Mouse (Mus musculus) heart, embryonic 16.5 days (tissue): ENCODE measurements around the gene Akr1b3. TPM values are rescaled to one million over a fixed set of nuclear protein-coding genes. Genes with fewer than 3 reads are reported as not detected.
A peak's percentile ranks its signal among the peaks of the same experiment; 100 is the strongest.
"Not testable (repeated sequence)": the region's sequence is repeated elsewhere in the genome, so short reads cannot be mapped to it uniquely, and the experiment has no call there.

Experiments used
- ATAC-seq: fragments of 200-750 bp; cut with Nextera tagmentation; replicated peaks from 2 replicates; pipeline ENCODE4 v1.8.0; 2017; ENCODE audit warnings: moderate number of reproducible peaks; ENCODE audit not compliant: insufficient read depth, low FRiP score; ENCODE audit errors: extremely low read depth
- H3K27ac ChIP-seq: fragments of 300-500 bp; sonication (generic); 2 replicates; pipeline ENCODE4 v1.5.1; 2014; ENCODE audit warnings: mild to moderate bottlenecking, low read length, control low read depth, moderate library complexity
- H3K27me3 ChIP-seq: fragments of 300-500 bp; sonication (generic); 2 replicates; pipeline ENCODE4 v1.6.1; 2014; ENCODE audit warnings: low read length, mixed read lengths; ENCODE audit not compliant: control insufficient read depth, insufficient read depth
- H3K36me3 ChIP-seq: fragments of 300-500 bp; sonication (generic); 2 replicates; pipeline ENCODE4 v1.6.1; 2014; ENCODE audit not compliant: control insufficient read depth, insufficient read depth
- H3K4me1 ChIP-seq: fragments of 300-500 bp; sonication (generic); 2 replicates; pipeline ENCODE4 v1.6.1; 2014; ENCODE audit warnings: low read length, mixed read lengths; ENCODE audit not compliant: control insufficient read depth, insufficient read depth
- H3K4me2 ChIP-seq: fragments of 300-500 bp; sonication (generic); 2 replicates; pipeline ENCODE4 v1.6.1; 2014; ENCODE audit warnings: low read depth, mild to moderate bottlenecking, control low read depth, low read length
- H3K4me3 ChIP-seq: fragments of 300-500 bp; sonication (generic); 2 replicates; pipeline ENCODE4 v1.5.1; 2014; ENCODE audit warnings: mild to moderate bottlenecking, control low read depth, low read length
- H3K9ac ChIP-seq: fragments of 300-500 bp; sonication (generic); 2 replicates; pipeline ENCODE4 v1.6.1; 2014; ENCODE audit warnings: low read length, control low read depth
- H3K9me3 ChIP-seq: fragments of 300-500 bp; sonication (generic); replicated peaks from 2 replicates; pipeline ENCODE4 v1.6.1; 2016; ENCODE audit warnings: low read length; ENCODE audit not compliant: control insufficient read depth
- WGBS: fragments of 180-500 bp; shearing (Covaris S2); extraction: QIAGEN DNeasy Blood & Tissue Kit; methylation state at CpG from one replicate; pipeline ENCODE4 v1.1.7; 2014; 5-methylcytosine and 5-hydroxymethylcytosine counted together
- polyA plus RNA-seq: library from polyadenylated mRNA; unstranded; fragments of >200 nt; fragmentation: Nextera tagmentation; extraction: Ambion mirVana; gene quantifications from 2 replicates; pipeline ENCODE4 v1.2.1, GENCODE M21; 2015

Gene Akr1b3
- polyA plus RNA-seq, 1 experiment from 2014 or later, result 163 TPM

GRCm38 (mm10) chr6:34337799-34338198 is 20.5 kb upstream of the Akr1b3 start:
- no peak for ATAC-seq
- Histone ChIP-seq H3K36me3 (no peaks in the 10 kb centered on the region), H3K4me2 (no peak overlapping the region), H3K27me3 (no peaks in the 10 kb centered on the region), H3K4me3 (no peak overlapping the region), H3K9ac (no peak overlapping the region), H3K4me1 (peaks cover 4% of the 10 kb centered on the region; the same call in 1 of the 2 replicates), H3K9me3 (peaks cover 4% of the 10 kb centered on the region; the same call in 1 of the 2 replicates), H3K27ac (no peak overlapping the region)
- WGBS, result 76% methylated on average over 2 of the region's 2 CpGs

DNA sequence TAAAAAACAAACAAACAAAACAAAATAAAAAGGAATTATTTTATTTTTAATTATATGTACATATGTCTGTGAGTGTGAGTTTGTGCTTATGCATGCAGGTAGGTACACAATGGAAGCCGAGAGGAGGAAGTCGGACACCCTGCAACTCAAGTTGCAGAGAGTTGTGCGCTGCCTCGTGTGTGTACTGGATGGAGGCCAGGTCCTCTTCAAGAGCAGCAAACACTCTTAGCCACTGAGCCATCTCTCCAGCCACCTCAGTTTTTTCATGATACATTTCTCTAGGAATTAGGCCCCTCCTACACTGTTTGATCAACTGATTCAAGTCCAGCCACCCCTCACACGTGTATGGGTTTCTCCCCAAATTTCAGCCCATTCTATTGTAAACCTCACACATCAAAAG is 17.4 kb upstream of the Akr1b3 start:
- H3K27me3 ChIP-seq, result no peaks in the 10 kb centered on the region
- no peaks in the 10 kb centered on the region for H3K9me3 ChIP-seq
- ATAC-seq, result no peak
- H3K4me1 ChIP-seq, result no peaks in the 10 kb centered on the region
- WGBS, result 64% methylated on average over 5 of the region's 5 CpGs
- H3K9ac ChIP-seq, result no peak overlapping the region
- no peak overlapping the region for H3K4me3 ChIP-seq
- H3K36me3 ChIP-seq, result no peaks in the 10 kb centered on the region
- no peak overlapping the region for H3K4me2 ChIP-seq
- H3K27ac ChIP-seq, result no peak overlapping the region

- H3K4me3 ChIP-seq, ATAC-seq, H3K27me3 ChIP-seq, H3K27ac ChIP-seq, H3K9me3 ChIP-seq, H3K36me3 ChIP-seq, H3K4me1 ChIP-seq, H3K4me2 ChIP-seq, H3K9ac ChIP-seq: not testable (repeated sequence)
- WGBS, result 79% methylated on average over 12 of the region's 12 CpGs
Measured at GRCm38 (mm10) chr6:34331804-34332203, 14.5 kb upstream of the Akr1b3 start.

DNA sequence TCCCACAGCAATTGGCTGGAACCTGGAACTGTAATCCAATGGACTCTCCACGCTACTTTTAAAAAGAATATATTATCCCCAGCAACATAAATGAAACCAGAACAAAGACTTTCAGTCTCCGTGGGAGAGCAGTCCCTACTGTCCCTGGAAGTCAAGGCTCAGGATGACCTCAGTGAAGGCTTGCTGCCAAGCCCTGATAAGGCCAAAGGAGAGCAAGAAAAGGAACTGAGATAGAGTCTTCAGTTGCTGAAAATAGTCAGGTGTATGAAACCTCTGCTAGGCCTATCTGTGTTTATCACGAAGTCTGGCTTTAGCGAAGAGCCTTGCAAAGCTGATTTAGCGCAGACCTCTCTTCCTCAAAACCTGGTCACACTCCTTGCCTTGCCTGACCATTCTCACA is 14.1 kb upstream of the Akr1b3 start:
- Histone ChIP-seq H3K36me3 (no peaks in the 10 kb centered on the region), H3K27me3 (no peaks in the 10 kb centered on the region), H3K9me3 (no peaks in the 10 kb centered on the region), H3K4me3 (no peak overlapping the region), H3K4me2 (no peak overlapping the region), H3K9ac (no peak overlapping the region), H3K4me1 (no peaks in the 10 kb centered on the region), H3K27ac (no peak overlapping the region)
- WGBS, result 49% methylated on average over 5 of the region's 5 CpGs
- ATAC-seq, result no peak

- Histone ChIP-seq H3K4me3 (no peak overlapping the region), H3K36me3 (no peaks in the 10 kb centered on the region)
- WGBS, result 91% methylated on average over 7 of the region's 7 CpGs
Measured at GRCm38 (mm10) chr6:34322121-34322520, 4.8 kb upstream of the Akr1b3 start.

DNA sequence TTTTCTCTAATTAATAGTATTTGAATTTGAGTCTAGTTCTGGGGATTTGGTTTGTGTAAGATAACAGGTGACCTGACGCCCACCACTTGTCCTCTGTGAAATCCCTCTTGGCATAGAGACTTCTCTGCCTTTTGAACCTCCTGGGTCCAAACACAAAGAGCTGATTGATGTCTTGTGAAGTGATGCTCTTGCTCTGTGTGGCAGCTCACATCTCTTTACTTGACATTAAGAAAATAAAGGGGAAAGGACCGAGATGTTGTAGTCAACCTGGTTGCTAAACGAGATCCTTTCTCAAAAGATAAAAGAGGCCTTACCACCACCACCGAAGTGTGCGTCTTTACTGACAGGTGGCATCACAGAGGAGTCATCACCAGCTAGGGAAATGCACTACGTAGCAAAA is 1.4 kb upstream of the Akr1b3 start:
- ATAC-seq, result no peak
- Histone ChIP-seq H3K27ac (no peak overlapping the region), H3K4me3 (no peak overlapping the region), H3K27me3 (no peaks in the 10 kb centered on the region), H3K36me3 (no peaks in the 10 kb centered on the region), H3K9me3 (peaks cover 3% of the 10 kb centered on the region; the same call in 1 of the 2 replicates), H3K4me1 (peaks cover 18% of the 10 kb centered on the region), H3K9ac (no peak overlapping the region), H3K4me2 (no peak overlapping the region)
- WGBS, result 54% methylated on average over 6 of the region's 6 CpGs

More at GRCm38 (mm10) chr6:34322121-34322520, 4.8 kb upstream of the Akr1b3 start:
- H3K9me3 ChIP-seq, result peaks cover 3% of the 10 kb centered on the region; the same call in 1 of the 2 replicates
- H3K4me2 ChIP-seq, result no peak overlapping the region
- peaks cover 4% of the 10 kb centered on the region for H3K4me1 ChIP-seq
- H3K27me3 ChIP-seq, result no peaks in the 10 kb centered on the region
- no peak for ATAC-seq
- H3K27ac ChIP-seq, result no peak overlapping the region
- H3K9ac ChIP-seq, result no peak overlapping the region

GRCm38 (mm10) chr6:34318172-34318571 is 894 bp upstream of the Akr1b3 start:
- H3K27me3 ChIP-seq, result no peaks in the 10 kb centered on the region
- H3K4me1 ChIP-seq, result peaks cover 18% of the 10 kb centered on the region
- no peaks in the 10 kb centered on the region for H3K36me3 ChIP-seq
- ATAC-seq, result no peak
- peak overlapping the region; percentile 69 for H3K4me2 ChIP-seq
- WGBS, result 17% methylated on average over 5 of the region's 5 CpGs
- H3K4me3 ChIP-seq, result peak overlapping the region; percentile 84
- peaks cover 3% of the 10 kb centered on the region; the same call in 1 of the 2 replicates for H3K9me3 ChIP-seq
- H3K27ac ChIP-seq, result peak overlapping the region; percentile 90
- peak overlapping the region; percentile 77 for H3K9ac ChIP-seq

DNA sequence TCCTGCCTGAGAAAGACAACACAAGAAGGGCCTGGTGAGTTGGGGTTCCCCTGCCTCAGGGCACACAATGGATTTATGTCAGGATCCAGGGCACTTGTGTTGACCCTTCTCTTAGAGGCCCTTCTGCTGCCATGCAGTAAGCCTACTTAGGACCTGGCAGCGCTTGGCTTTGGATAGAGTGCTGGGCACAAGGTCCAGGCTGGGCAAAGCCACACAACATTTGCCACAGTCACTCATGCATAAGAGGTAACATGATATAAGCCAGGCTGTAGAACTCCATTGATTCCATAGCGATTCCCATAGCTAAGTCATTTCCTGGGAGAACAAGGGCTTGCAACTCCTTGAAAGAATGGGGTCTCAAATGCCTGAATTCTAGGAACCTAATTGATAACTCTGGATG is 3.4 kb downstream of the Akr1b3 start:
- no peaks in the 10 kb centered on the region for H3K9me3 ChIP-seq
- 95% methylated on average over 2 of the region's 2 CpGs for WGBS
- H3K9ac ChIP-seq, result no peak overlapping the region
- peaks cover 17% of the 10 kb centered on the region for H3K36me3 ChIP-seq
- no peak overlapping the region for H3K4me3 ChIP-seq
- H3K27ac ChIP-seq, result no peak overlapping the region
- ATAC-seq, result no peak
- H3K4me2 ChIP-seq, result no peak overlapping the region
- peaks cover 18% of the 10 kb centered on the region for H3K4me1 ChIP-seq
- H3K27me3 ChIP-seq, result no peaks in the 10 kb centered on the region

- Histone ChIP-seq H3K4me1 (peaks cover 17% of the 10 kb centered on the region), H3K27me3 (no peaks in the 10 kb centered on the region), H3K4me2 (no peak overlapping the region), H3K9ac (no peak overlapping the region), H3K9me3 (no peaks in the 10 kb centered on the region), H3K4me3 (no peak overlapping the region), H3K27ac (no peak overlapping the region), H3K36me3 (peaks cover 21% of the 10 kb centered on the region)
- 81% methylated on average over 9 of the region's 9 CpGs for WGBS
- no peak for ATAC-seq
Measured at GRCm38 (mm10) chr6:34313386-34313785, 3.9 kb downstream of the Akr1b3 start.
